Mouse (Mus musculus) neural tube, embryonic 15.5 days (tissue): Measurements from ENCODE around the gene Rpl7a. TPM values are rescaled to one million over a fixed set of nuclear protein-coding genes. Genes with fewer than 3 reads are reported as not detected.
A peak's percentile ranks its signal among the peaks of the same experiment; 100 is the strongest.

ENCODE experiments used
- ATAC-seq: fragments of 200-750 bp; cut with Nextera tagmentation; 2 replicates; pipeline ENCODE4 v1.8.0; 2017; ENCODE audit warnings: mild to moderate bottlenecking, moderate TSS enrichment, moderate library complexity; ENCODE audit not compliant: low FRiP score
- H3K27ac ChIP-seq: fragments of 300-500 bp; sonication (generic); replicated peaks from 2 replicates; pipeline ENCODE4 v1.5.1; 2015; ENCODE audit warnings: mild to moderate bottlenecking, inconsistent platforms
- H3K27me3 ChIP-seq: fragments of 300-500 bp; sonication (generic); replicated peaks from 2 replicates; pipeline ENCODE4 v1.6.1; 2015; ENCODE audit warnings: inconsistent platforms
- H3K36me3 ChIP-seq: fragments of 300-500 bp; sonication (generic); 2 replicates; pipeline ENCODE4 v1.6.1; 2015; ENCODE audit warnings: inconsistent platforms
- H3K4me1 ChIP-seq: fragments of 300-500 bp; sonication (generic); 2 replicates; pipeline ENCODE4 v1.6.1; 2015; ENCODE audit warnings: inconsistent platforms
- H3K4me2 ChIP-seq: fragments of 300-500 bp; sonication (generic); 2 replicates; pipeline ENCODE4 v1.6.1; 2015; ENCODE audit warnings: inconsistent platforms, mild to moderate bottlenecking, moderate library complexity
- H3K4me3 ChIP-seq: fragments of 300-500 bp; sonication (generic); replicated peaks from 2 replicates; pipeline ENCODE4 v1.5.1; 2015; ENCODE audit warnings: mild to moderate bottlenecking, inconsistent platforms
- H3K9ac ChIP-seq: fragments of 300-500 bp; sonication (generic); replicated peaks from 2 replicates; pipeline ENCODE4 v1.6.1; 2015; ENCODE audit warnings: mild to moderate bottlenecking, inconsistent platforms
- H3K9me3 ChIP-seq: fragments of 300-500 bp; sonication (generic); replicated peaks from 2 replicates; pipeline ENCODE4 v1.6.1; 2016; ENCODE audit warnings: inconsistent platforms
- WGBS: fragments of 180-500 bp; shearing (Covaris S2); methylation state at CpG from one replicate; pipeline ENCODE4 v1.1.7; 2015; ENCODE audit warnings: mixed read lengths; 5-methylcytosine and 5-hydroxymethylcytosine counted together
- polyA plus RNA-seq: library from polyadenylated mRNA; unstranded; fragments of >200 nt; fragmentation: Nextera tagmentation; extraction: Ambion mirVana; gene quantifications from 2 replicates; pipeline ENCODE4 v1.2.1, GENCODE M21; 2015

Rpl7a gene
- polyA plus RNA-seq, 1 experiment from 2014 or later: 385 TPM

DNA sequence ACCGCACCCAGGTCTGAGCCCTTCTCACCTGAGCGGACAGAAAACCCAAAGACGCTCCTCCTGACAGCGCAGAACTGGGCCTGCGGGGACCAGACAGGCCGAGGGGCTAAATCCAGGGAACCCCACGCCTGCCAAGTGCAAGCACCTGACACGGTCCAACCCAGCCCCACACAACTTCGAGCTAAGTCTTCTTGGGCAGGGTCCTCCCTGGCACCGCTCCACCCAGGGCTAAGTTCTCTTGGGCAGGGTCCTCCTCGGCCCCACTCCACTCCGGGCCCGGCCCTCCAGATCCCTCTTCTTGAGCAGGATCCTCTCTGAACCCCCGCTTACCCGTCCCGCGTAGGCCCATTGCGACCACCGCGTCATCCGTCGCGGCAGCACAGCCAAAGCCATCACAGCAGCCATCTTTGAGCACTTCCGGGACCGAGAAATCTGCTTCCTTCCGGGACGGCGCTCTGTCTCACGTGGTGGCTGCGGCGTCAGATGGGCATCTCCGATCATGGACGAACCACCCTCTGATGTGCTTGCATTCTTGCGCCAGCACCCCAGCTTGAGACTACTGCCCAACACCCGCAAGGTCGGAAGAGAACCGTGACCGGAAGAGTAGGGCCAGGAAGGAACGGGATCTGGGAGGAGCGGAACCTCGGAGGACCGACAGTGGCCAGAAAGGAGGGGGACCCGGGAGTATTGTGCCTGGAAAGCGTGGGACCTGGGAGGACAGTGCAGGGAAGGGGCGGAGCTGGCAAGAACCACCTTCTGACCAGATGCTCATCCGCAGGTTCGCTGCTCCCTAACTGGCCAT is 5.6 kb downstream of the Rpl7a start, which contains the start of the genes Surf2 and Surf1:
Gene Surf2 (plus strand): TSS at position 441 of the 802 bp plus-strand sequence.
Gene Surf1 (minus strand): TSS at position 604 of the 802 bp plus-strand sequence.
- Histone ChIP-seq H3K36me3 (peaks cover 58% of the 10 kb centered on the region), H3K27me3 (no peaks in the 10 kb centered on the region), H3K4me1 (peaks cover 53% of the 10 kb centered on the region), H3K9ac (peak within 1 kb of the TSS; percentile 86), H3K9me3 (no peaks in the 10 kb centered on the region), H3K4me2 (peak within 1 kb of the TSS; percentile 97), H3K27ac (peak within 1 kb of the TSS; percentile 86), H3K4me3 (peak within 1 kb of the TSS; percentile 65)
- peak; percentile 81 for ATAC-seq
- WGBS: 2% methylated on average over 47 of the region's 47 CpGs

DNA sequence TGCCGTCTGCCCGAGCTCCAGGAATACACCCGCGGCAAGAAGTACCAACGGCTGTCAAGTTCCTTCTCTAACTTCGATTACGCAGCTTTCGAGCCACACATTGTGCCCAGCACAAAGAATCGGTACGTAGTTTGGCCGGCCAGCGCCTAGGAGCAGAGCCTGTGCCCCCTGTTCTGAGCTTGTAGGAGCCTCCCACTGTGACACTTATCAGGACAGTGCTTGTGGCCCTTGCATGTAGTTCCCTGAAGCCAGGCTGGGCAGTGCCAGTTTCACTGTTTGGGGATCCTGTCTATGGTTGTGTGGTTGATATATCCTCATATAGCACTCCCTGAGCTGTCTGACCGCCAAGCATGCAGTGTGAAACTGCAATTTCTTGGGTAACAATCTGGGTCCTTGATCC is 6.2 kb downstream of the Rpl7a start:
- no peaks in the 10 kb centered on the region for H3K9me3 ChIP-seq
- peak overlapping the region; percentile 86 for H3K9ac ChIP-seq
- H3K4me3 ChIP-seq: peak overlapping the region; percentile 65
- 0 out of 2 replicates have a peak, but pooled peaks have one; percentile 18 for ATAC-seq
- no peaks in the 10 kb centered on the region for H3K27me3 ChIP-seq
- H3K4me1 ChIP-seq: peaks cover 49% of the 10 kb centered on the region
- H3K4me2 ChIP-seq: peak overlapping the region; percentile 97
- 3% methylated on average over 13 of the region's 13 CpGs for WGBS
- H3K27ac ChIP-seq: peak overlapping the region; percentile 86
- H3K36me3 ChIP-seq: peaks cover 64% of the 10 kb centered on the region

DNA sequence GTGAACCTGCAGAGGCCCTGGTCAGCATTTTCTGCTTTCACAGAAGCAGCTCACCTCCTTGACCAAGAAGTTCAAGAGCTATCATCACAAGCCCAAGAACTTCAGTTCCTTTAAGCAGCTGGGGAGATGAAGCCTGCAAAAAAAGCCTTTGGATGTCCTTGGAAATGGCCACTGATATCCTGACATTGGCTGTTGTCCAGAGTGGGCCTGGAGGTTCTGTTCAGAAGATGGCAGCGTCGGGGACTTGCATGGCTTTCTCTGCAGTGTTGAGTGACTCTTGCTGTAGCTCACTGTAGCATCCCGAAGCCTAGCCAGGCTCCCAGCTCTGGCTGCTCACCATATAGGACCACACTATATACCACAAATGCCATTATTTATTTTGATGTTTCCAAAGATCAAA is 9.1 kb downstream of the Rpl7a start:
- no peaks in the 10 kb centered on the region for H3K9me3 ChIP-seq
- no peak overlapping the region for H3K9ac ChIP-seq
- peaks cover 32% of the 10 kb centered on the region for H3K4me1 ChIP-seq
- 88% methylated on average over 3 of the region's 3 CpGs for WGBS
- ATAC-seq: no peak
- no peak overlapping the region for H3K27ac ChIP-seq
- no peaks in the 10 kb centered on the region for H3K27me3 ChIP-seq
- peaks cover 66% of the 10 kb centered on the region for H3K36me3 ChIP-seq
- H3K4me2 ChIP-seq: no peak overlapping the region
- no peak overlapping the region for H3K4me3 ChIP-seq

DNA sequence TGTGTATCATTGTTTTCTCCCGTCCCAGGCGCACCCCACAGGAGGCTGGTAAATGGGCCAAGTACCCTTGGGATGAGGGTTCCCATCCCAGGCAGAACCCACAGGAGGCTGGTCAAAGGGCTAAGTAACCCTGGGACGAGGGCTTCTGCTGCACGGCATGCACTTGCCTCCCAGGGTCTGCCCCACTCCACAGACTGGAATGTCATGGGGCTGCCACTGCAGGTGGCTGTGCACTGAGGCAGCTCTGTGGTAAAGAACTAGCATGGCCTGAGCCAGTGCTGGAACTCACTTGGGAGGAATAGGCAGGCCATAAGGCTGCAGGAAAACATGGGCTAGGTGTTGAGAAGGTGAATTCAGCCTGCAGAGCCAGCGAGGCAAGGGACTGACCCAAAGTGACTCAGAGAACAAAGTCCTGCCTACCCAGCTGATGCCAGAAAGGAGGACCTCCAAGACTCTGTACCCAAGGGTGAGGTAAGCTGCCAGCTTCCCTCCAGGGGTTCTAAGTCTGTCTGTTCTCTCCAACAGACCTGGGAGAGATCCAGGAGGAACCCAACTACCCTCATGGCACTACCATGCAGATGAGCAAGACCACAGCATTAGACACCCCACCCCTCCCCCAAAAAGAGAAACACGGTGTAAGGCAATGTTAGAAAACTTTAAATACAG is 9.8 kb downstream of the Rpl7a start:
- Histone ChIP-seq H3K9ac (no peak overlapping the region), H3K9me3 (no peaks in the 10 kb centered on the region), H3K4me2 (no peak overlapping the region), H3K27ac (no peak overlapping the region), H3K27me3 (no peaks in the 10 kb centered on the region), H3K4me1 (peaks cover 26% of the 10 kb centered on the region), H3K36me3 (peaks cover 73% of the 10 kb centered on the region), H3K4me3 (no peak overlapping the region)
- WGBS: 91% methylated on average over 6 of the region's 6 CpGs
- ATAC-seq: no peak

DNA sequence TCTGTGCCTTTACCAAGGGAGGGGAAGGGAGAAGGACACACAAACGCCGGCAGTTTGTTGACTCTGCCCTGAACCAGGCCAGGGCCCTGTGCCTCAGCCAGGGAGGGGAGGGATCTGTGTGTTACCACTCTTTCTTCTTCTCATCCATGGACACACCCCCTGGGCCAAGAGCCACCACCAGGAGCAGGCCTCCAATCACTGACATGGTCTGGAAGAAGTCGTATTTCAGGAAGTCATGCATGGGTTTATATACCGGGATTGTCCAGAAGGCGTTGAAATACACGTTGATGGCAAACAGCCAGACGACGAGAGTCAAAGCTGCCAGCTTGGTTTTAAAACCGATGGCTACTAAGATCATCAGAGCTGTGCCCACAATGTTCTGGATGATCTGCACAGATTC is 11.2 kb downstream of the Rpl7a start:
- H3K4me1 ChIP-seq: peaks cover 18% of the 10 kb centered on the region
- WGBS: 80% methylated on average over 9 of the region's 9 CpGs

GRCm38 (mm10) chr2:26927745-26928476 is 17.3 kb downstream of the Rpl7a start:
- Histone ChIP-seq H3K27ac (no peak overlapping the region), H3K9me3 (no peaks in the 10 kb centered on the region), H3K4me2 (no peak overlapping the region), H3K36me3 (peaks cover 59% of the 10 kb centered on the region), H3K4me1 (peaks cover 34% of the 10 kb centered on the region), H3K4me3 (no peak overlapping the region), H3K27me3 (no peaks in the 10 kb centered on the region), H3K9ac (no peak overlapping the region)
- WGBS: 94% methylated on average over 6 of the region's 6 CpGs
- ATAC-seq: no peak

More for the DNA sequence above, 11.2 kb downstream of the Rpl7a start:
- Histone ChIP-seq H3K9me3 (no peaks in the 10 kb centered on the region), H3K4me3 (no peak overlapping the region), H3K27me3 (no peaks in the 10 kb centered on the region), H3K4me2 (no peak overlapping the region), H3K27ac (no peak overlapping the region), H3K36me3 (peaks cover 86% of the 10 kb centered on the region), H3K9ac (no peak overlapping the region)
- ATAC-seq: no peak

DNA sequence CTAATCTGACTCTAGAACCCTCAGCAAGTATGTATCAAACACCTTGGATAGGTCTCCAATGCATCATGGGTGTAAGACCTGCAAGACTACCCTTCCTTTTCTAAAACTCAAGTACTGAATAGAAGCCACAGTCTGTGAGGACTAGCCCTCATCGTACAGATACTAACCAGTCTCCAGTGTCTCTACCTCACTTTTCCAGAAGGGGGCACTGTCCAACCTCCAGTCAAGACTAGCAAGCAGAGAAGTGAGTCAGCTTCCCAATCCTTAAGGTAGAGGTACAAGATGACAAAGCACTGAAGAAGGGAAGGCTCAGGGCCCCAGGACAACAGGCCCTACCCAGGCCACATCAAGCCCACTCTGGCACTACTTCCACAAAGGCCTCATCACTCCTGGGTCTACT is 19.8 kb downstream of the Rpl7a start:
- Histone ChIP-seq H3K27ac (no peak overlapping the region), H3K4me3 (no peak overlapping the region), H3K4me1 (peaks cover 39% of the 10 kb centered on the region), H3K9ac (no peak overlapping the region), H3K27me3 (no peaks in the 10 kb centered on the region), H3K9me3 (no peaks in the 10 kb centered on the region), H3K36me3 (peaks cover 34% of the 10 kb centered on the region), H3K4me2 (no peak overlapping the region)
- no peak for ATAC-seq
- 31% methylated on average over 1 of the region's 1 CpGs for WGBS

DNA sequence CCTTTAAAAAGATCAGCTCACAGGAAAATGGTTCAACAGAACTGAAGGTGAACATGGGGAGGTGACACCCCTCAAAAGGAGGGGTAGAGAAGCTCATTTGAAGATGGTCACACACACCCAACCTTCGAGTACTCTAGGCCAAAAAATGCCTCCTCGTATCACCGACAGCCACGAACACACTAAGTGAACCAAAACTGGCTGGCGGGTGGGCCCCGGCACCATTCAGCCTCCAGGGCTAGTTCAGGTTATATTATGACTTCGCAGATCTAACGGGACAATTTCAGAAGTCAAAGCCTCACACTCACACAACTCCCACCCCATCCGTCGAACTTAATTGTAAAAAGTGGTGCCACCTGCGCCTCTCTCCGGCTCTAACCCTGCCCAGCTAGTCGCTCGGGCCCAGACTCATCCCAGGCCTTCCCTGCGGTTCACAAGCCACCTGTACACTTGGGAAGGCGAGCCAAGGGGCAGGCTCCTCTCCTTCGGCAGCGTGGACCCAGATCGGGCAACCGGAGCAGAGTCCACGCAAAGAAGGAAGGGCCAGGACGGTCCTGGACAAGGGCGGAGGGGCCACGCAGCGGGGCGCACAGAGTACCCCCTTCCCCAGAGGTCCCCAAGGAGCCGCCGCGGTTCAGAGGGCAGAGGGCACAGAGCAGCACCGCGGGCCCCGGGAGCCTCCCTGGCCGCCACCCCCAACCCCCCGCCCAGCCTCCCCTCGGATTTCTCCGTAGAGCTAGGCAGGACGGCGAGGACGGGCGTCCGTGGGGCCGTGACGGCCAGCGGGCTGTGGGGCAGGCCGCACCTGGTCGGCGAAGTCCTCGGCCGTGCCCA is 22.1 kb downstream of the Rpl7a start:
- H3K4me1 ChIP-seq: peaks cover 39% of the 10 kb centered on the region
- H3K27ac ChIP-seq: peak overlapping the region; percentile 80
- peak overlapping the region; percentile 98 for H3K9ac ChIP-seq
- peaks cover 21% of the 10 kb centered on the region for H3K36me3 ChIP-seq
- ATAC-seq: peak; percentile 56
- H3K9me3 ChIP-seq: no peaks in the 10 kb centered on the region
- H3K27me3 ChIP-seq: no peaks in the 10 kb centered on the region
- 2% methylated on average over 47 of the region's 49 CpGs for WGBS
- H3K4me2 ChIP-seq: peak overlapping the region; percentile 79
- peak overlapping the region; percentile 89 for H3K4me3 ChIP-seq

GRCm38 (mm10) chr2:26933304-26934055 is 22.9 kb downstream of the Rpl7a start, which contains the start of the genes Surf4 and Stkld1:
Surf4 (minus strand) TSS chr2:26933928.
Stkld1 (plus strand) TSS chr2:26934047.
- H3K36me3 ChIP-seq: peaks cover 20% of the 10 kb centered on the region
- peak within 1 kb of the TSS; percentile 89 for H3K4me3 ChIP-seq
- H3K4me2 ChIP-seq: peak within 1 kb of the TSS; percentile 79
- H3K4me1 ChIP-seq: peaks cover 39% of the 10 kb centered on the region
- H3K9ac ChIP-seq: peak within 1 kb of the TSS; percentile 98
- no peaks in the 10 kb centered on the region for H3K27me3 ChIP-seq
- peak; percentile 96 for ATAC-seq
- WGBS: 1% methylated on average over 60 of the region's 70 CpGs
- peak within 1 kb of the TSS; percentile 80 for H3K27ac ChIP-seq
- H3K9me3 ChIP-seq: no peaks in the 10 kb centered on the region

- Histone ChIP-seq H3K4me3 (no peak overlapping the region), H3K4me1 (peaks cover 29% of the 10 kb centered on the region), H3K9ac (no peak overlapping the region), H3K36me3 (peaks cover 6% of the 10 kb centered on the region; the same call in 1 of the 2 replicates), H3K27me3 (no peaks in the 10 kb centered on the region), H3K9me3 (no peaks in the 10 kb centered on the region), H3K4me2 (no peak overlapping the region), H3K27ac (no peak overlapping the region)
- WGBS: 88% methylated on average over 2 of the region's 2 CpGs
- no peak for ATAC-seq
Measured at GRCm38 (mm10) chr2:26935286-26935685, 24.7 kb downstream of the Rpl7a start.
